Mouse (Mus musculus): ENCODE results near the gene Prmt9. TPM values are rescaled to one million over a fixed set of nuclear protein-coding genes. Genes with fewer than 3 reads are reported as not detected.

Prmt9 gene
- polyA plus RNA-seq (2014; fragmentation: Illumina TruSeq; extraction: RNeasy Lipid Tissue Mini Kit (QIAGEN cat#74804); ENCODE audit: low read depth, low replicate concordance): 11.0 TPM

GRCm38 (mm10) chr8:77549121-77549706 is at the start of gene Prmt9:
Prmt9 (plus strand) TSS chr8:77549397.

GRCm38 (mm10) chr8:77517301-77518200 is 31.6 kb upstream of the Prmt9 start, which contains the start of gene Arhgap10:
Arhgap10 (minus strand) TSS chr8:77517953.

GRCm38 (mm10) chr8:77610374-77610969 is 61.3 kb downstream of the Prmt9 start, which contains the start of gene Tmem184c:
Tmem184c (minus strand) TSS chr8:77610698.

Other genes with a start within 250 kb of the Prmt9 start
- gene Arhgap10, start 31.4 kb upstream of the Prmt9 start, polyA plus RNA-seq (2014; fragmentation: Illumina TruSeq; extraction: RNeasy Lipid Tissue Mini Kit (QIAGEN cat#74804); ENCODE audit: low read depth, low replicate concordance): 8.2 TPM
- gene Tmem184c, start 61.3 kb downstream of the Prmt9 start, polyA plus RNA-seq (2014; fragmentation: Illumina TruSeq; extraction: RNeasy Lipid Tissue Mini Kit (QIAGEN cat#74804); ENCODE audit: low read depth, low replicate concordance): 154 TPM
- gene Ednra, start 175.1 kb downstream of the Prmt9 start, polyA plus RNA-seq (2014; fragmentation: Illumina TruSeq; extraction: RNeasy Lipid Tissue Mini Kit (QIAGEN cat#74804); ENCODE audit: low read depth, low replicate concordance): 3.5 TPM